ENCODE assay signal across 7 mouse cellular contexts in genomic region chr2:174900671-174900991, GRCm38 (mm10).
DNase-seq lines count a peak whose midpoint lies in the region; ATAC-seq and TF ChIP-seq lines count a peak whose summit lies in the region.

No protein-coding gene starts in this region.

- intact Hi-C loops in heart, postnatal 14 days (cut with DNase I): loop anchor here (1.0 to 10.0 kb wide), 3 partner anchors 588 to 1716 kb away; no protein-coding TSS in a partner anchor

- peak; percentile 8 for DNase-seq in MEL (ENCODE audit: low read depth, low spot score)
- DNase-seq in adrenal gland, adult 18-20 months (ENCODE audit: low spot score in 2 of 2): peak; percentile 40 to 50
- DNase-seq in fibroblast of lung, adult 2 months (ENCODE audit: low read depth): peak; percentile 2
- peak; percentile 70 to 77 for DNase-seq in heart, postnatal 14 days
- DNase-seq in kidney, postnatal 36 days: peak; percentile 38 to 72
- peak; percentile 84 for DNase-seq in lung, embryonic 14.5 days
- peak; percentile 29 for DNase-seq in right cerebral cortex, adult 18-20 months

- peak; percentile 20 to 53 (median 27); a peak in 5 of 6 replicates for TF ChIP-seq CTCF in MEL (IDR thresholded peaks at IDR 0.05 in 2 of 3, conservative IDR thresholded peaks at IDR 0.05 in 1 of 3; ENCODE audit: control insufficient read depth in 1 of 3, insufficient read depth in 1 of 3, low read depth in 2 of 3, low read length in 3 of 3, poor library complexity in 1 of 3, severe bottlenecking in 1 of 3)
- TF ChIP-seq CTCF in lung, embryonic 14.5 days (IDR thresholded peaks at IDR 0.05; ENCODE audit: low read depth): peak; percentile 77

- TF ChIP-seq EP300 in MEL (IDR thresholded peaks at IDR 0.05; ENCODE audit: low read depth in 1 of 2, low read length in 2 of 2): no peak

- no peaks in the 10 kb centered on the region for H3K36me3 ChIP-seq in MEL (ENCODE audit: control insufficient read depth in 1 of 2, insufficient read depth in 2 of 2, low read length in 2 of 2)
- no peaks in the 10 kb centered on the region for H3K36me3 ChIP-seq in lung, embryonic 14.5 days (ENCODE audit: insufficient read depth)

- no peak overlapping the region for H3K9ac ChIP-seq in MEL (ENCODE audit: control insufficient read depth, low read depth, low read length, poor library complexity, severe bottlenecking)
- no peak overlapping the region for H3K9ac ChIP-seq in lung, embryonic 14.5 days

- no peaks in the 10 kb centered on the region for H3K9me3 ChIP-seq in MEL (replicated peaks; ENCODE audit: insufficient read depth, low read length)
- no peaks in the 10 kb centered on the region for H3K9me3 ChIP-seq in lung, embryonic 14.5 days (ENCODE audit: low read depth, low read length)

- no peak overlapping the region for H3K27ac ChIP-seq in MEL (ENCODE audit: control insufficient read depth, low read depth, low read length)
- H3K27ac ChIP-seq in lung, embryonic 14.5 days (ENCODE audit: low read depth): no peak overlapping the region

- H3K27me3 ChIP-seq in MEL (ENCODE audit: control insufficient read depth in 1 of 2, insufficient read depth in 2 of 2, low read length in 2 of 2): no peaks in the 10 kb centered on the region
- H3K27me3 ChIP-seq in lung, embryonic 14.5 days (ENCODE audit: insufficient read depth, low read length): no peaks in the 10 kb centered on the region

- ATAC-seq in lung, embryonic 14.5 days (ENCODE audit: insufficient read depth): peak; percentile 38

- H3K4me2 ChIP-seq in lung, embryonic 14.5 days: no peak overlapping the region

- H3K79me2 ChIP-seq in MEL (ENCODE audit: control insufficient read depth, insufficient read depth, low read length, poor library complexity): no peaks in the 10 kb centered on the region

- TF ChIP-seq RAD21 in MEL (IDR thresholded peaks at IDR 0.05; ENCODE audit: low read depth, low read length): peak; percentile 71

- H3K4me1 ChIP-seq in MEL (ENCODE audit: control insufficient read depth in 1 of 2, insufficient read depth in 2 of 2, low read length in 2 of 2): no peaks in the 10 kb centered on the region
- H3K4me1 ChIP-seq in lung, embryonic 14.5 days (ENCODE audit: insufficient read depth): no peaks in the 10 kb centered on the region; the same call in 1 of the 2 replicates

- no peak overlapping the region for H3K4me3 ChIP-seq in MEL (ENCODE audit: control insufficient read depth in 1 of 2, insufficient read depth in 1 of 2, low read depth in 2 of 2, low read length in 2 of 2)
- H3K4me3 ChIP-seq in lung, embryonic 14.5 days (ENCODE audit: low read depth, low read length): no peak overlapping the region

- TF ChIP-seq POLR2A in MEL (IDR thresholded peaks at IDR 0.05; ENCODE audit: control insufficient read depth in 1 of 2, insufficient read depth in 1 of 2, low read depth in 1 of 2, low read length in 2 of 2, poor library complexity in 1 of 2): no peak

TF ChIP-seq in MEL, 35 proteins besides CTCF, POLR2A, EP300 and RAD21:
- no peak for TF ChIP-seq NELFE (IDR thresholded peaks at IDR 0.05; ENCODE audit: low read depth, low read length)
- TF ChIP-seq SMC3 (IDR thresholded peaks at IDR 0.05; ENCODE audit: low read depth, low read length): peak; percentile 64
- peak; percentile 49 for TF ChIP-seq ZC3H11A (IDR thresholded peaks at IDR 0.05; ENCODE audit: low read depth, low read length)
TF ChIP-seq in MEL: peak in this region for 2.

Comparison
In these comparisons a context has a peak if more than half of its experiments do, and no peak if none do; other contexts are left out.
1. DNase-seq: peak in every context shown above with its lines; median percentile 84 in lung, embryonic 14.5 days; 74 in heart, postnatal 14 days; 55 in kidney, postnatal 36 days; 45 in adrenal gland, adult 18-20 months; 29 in right cerebral cortex, adult 18-20 months; 8 in MEL; 2 in fibroblast of lung, adult 2 months.